Mouse (Mus musculus) lung, embryonic 14.5 days (tissue): ENCODE data around the gene Rab30. TPM values are rescaled to one million over a fixed set of nuclear protein-coding genes. Genes with fewer than 3 reads are reported as not detected.
A peak's percentile ranks its signal among the peaks of the same experiment; 100 is the strongest.

Source experiments
- ATAC-seq: fragments of 200-750 bp; cut with Nextera tagmentation; 2 replicates; pipeline ENCODE4 v1.8.0; 2017; ENCODE audit warnings: mild to moderate bottlenecking, moderate TSS enrichment, moderate library complexity; ENCODE audit not compliant: insufficient read depth
- DNase-seq: peaks from one replicate; pipeline ENCODE4 v3.0.0-alpha.2; 2015
- H3K27ac ChIP-seq: fragments of 300-500 bp; sonication (generic); 2 replicates; pipeline ENCODE4 v1.5.1; 2014; ENCODE audit warnings: low read depth, mild to moderate bottlenecking, moderate library complexity
- H3K27me3 ChIP-seq: fragments of 300-500 bp; sonication (generic); 2 replicates; pipeline ENCODE4 v1.6.1; 2014; ENCODE audit warnings: low read length, control low read depth; ENCODE audit not compliant: insufficient read depth
- H3K36me3 ChIP-seq: fragments of 300-500 bp; sonication (generic); 2 replicates; pipeline ENCODE4 v1.6.1; 2014; ENCODE audit warnings: control low read depth; ENCODE audit not compliant: insufficient read depth
- H3K4me1 ChIP-seq: fragments of 300-500 bp; sonication (generic); 2 replicates; pipeline ENCODE4 v1.6.1; 2014; ENCODE audit warnings: antibody characterized with exemption, control low read depth; ENCODE audit not compliant: insufficient read depth
- H3K4me2 ChIP-seq: fragments of 300-500 bp; sonication (generic); 2 replicates; pipeline ENCODE4 v1.6.1; 2014; ENCODE audit warnings: mild to moderate bottlenecking
- H3K4me3 ChIP-seq: fragments of 300-500 bp; sonication (generic); 2 replicates; pipeline ENCODE4 v1.5.1; 2014; ENCODE audit warnings: low read depth, low read length
- H3K9ac ChIP-seq: fragments of 300-500 bp; sonication (generic); 2 replicates; pipeline ENCODE4 v1.6.1; 2014
- H3K9me3 ChIP-seq: fragments of 300-500 bp; sonication (generic); 2 replicates; pipeline ENCODE4 v1.6.1; 2016; ENCODE audit warnings: low read depth, low read length, control low read depth
- CTCF ChIP-seq: IDR thresholded peaks from 2 replicates; pipeline ENCODE4 v1.5.1; 2016; ENCODE audit warnings: antibody characterized with exemption, low read depth
- WGBS: fragments of 180-500 bp; shearing (Covaris S2); extraction: QIAGEN DNeasy Blood & Tissue Kit; methylation state at CpG from one replicate; pipeline ENCODE4 v1.1.7; 2014; 5-methylcytosine and 5-hydroxymethylcytosine counted together
- polyA plus RNA-seq: library from polyadenylated mRNA; unstranded; fragments of >200 nt; fragmentation: Nextera tagmentation; extraction: Ambion mirVana; gene quantifications from 2 replicates; pipeline ENCODE4 v1.2.1, GENCODE M21; 2014

Gene Rab30
- polyA plus RNA-seq, 1 experiment from 2014 or later = 5.6 TPM

GRCm38 (mm10) chr7:92776647-92777046 lies 35.2 kb downstream of the Rab30 start:
- no peaks in the 10 kb centered on the region for H3K36me3 ChIP-seq
- DNase-seq (no peak), ATAC-seq (peak; percentile 39)
- H3K9me3 ChIP-seq = no peaks in the 10 kb centered on the region
- no peaks in the 10 kb centered on the region for H3K27me3 ChIP-seq
- no peak overlapping the region for H3K4me3 ChIP-seq
- H3K27ac ChIP-seq = peak overlapping the region; percentile 79; the same call in 1 of the 2 replicates
- peak overlapping the region; percentile 54; the same call in 1 of the 2 replicates for H3K4me2 ChIP-seq
- H3K4me1 ChIP-seq = no peaks in the 10 kb centered on the region
- no peak overlapping the region for H3K9ac ChIP-seq
- no peak for TF ChIP-seq CTCF
- 50% methylated on average over 4 of the region's 4 CpGs for WGBS

- H3K9me3 ChIP-seq = no peaks in the 10 kb centered on the region
- DNase-seq = peak; percentile 75
- ATAC-seq = peak; percentile 75
- peak overlapping the region; percentile 18 for H3K4me3 ChIP-seq
- H3K27me3 ChIP-seq = no peaks in the 10 kb centered on the region
- WGBS = 21% methylated on average over 17 of the region's 17 CpGs
- peak overlapping the region; percentile 54 for H3K4me2 ChIP-seq
- no peaks in the 10 kb centered on the region for H3K36me3 ChIP-seq
- peak overlapping the region; percentile 38; the same call in 1 of the 2 replicates for H3K9ac ChIP-seq
- H3K4me1 ChIP-seq = no peaks in the 10 kb centered on the region
- peak overlapping the region; percentile 79; the same call in 1 of the 2 replicates for H3K27ac ChIP-seq
- TF ChIP-seq CTCF = no peak
These were observed 35.9 kb downstream of the Rab30 start for GRCm38 (mm10) chr7:92777108-92777973.

- Histone ChIP-seq H3K36me3 (no peaks in the 10 kb centered on the region), H3K4me3 (no peak overlapping the region), H3K4me2 (no peak overlapping the region), H3K9ac (no peak overlapping the region), H3K27me3 (no peaks in the 10 kb centered on the region), H3K9me3 (no peaks in the 10 kb centered on the region), H3K27ac (no peak overlapping the region), H3K4me1 (no peaks in the 10 kb centered on the region)
- ATAC-seq (no peak), DNase-seq (no peak)
- TF ChIP-seq CTCF = no peak
- 47% methylated on average over 2 of the region's 2 CpGs for WGBS
These were observed 37.7 kb downstream of the Rab30 start for GRCm38 (mm10) chr7:92779058-92779457.

- no peak for DNase-seq
- H3K9ac ChIP-seq = no peak overlapping the region
- 78% methylated on average over 1 of the region's 1 CpGs for WGBS
- no peak for ATAC-seq
- no peaks in the 10 kb centered on the region for H3K36me3 ChIP-seq
- no peak overlapping the region for H3K4me3 ChIP-seq
- no peak overlapping the region for H3K4me2 ChIP-seq
- H3K4me1 ChIP-seq = no peaks in the 10 kb centered on the region
- no peaks in the 10 kb centered on the region for H3K27me3 ChIP-seq
- no peaks in the 10 kb centered on the region for H3K9me3 ChIP-seq
- no peak for TF ChIP-seq CTCF
- no peak overlapping the region for H3K27ac ChIP-seq
These were observed 40.0 kb downstream of the Rab30 start for GRCm38 (mm10) chr7:92781361-92781760.

- H3K4me2 ChIP-seq = no peak overlapping the region
- no peak overlapping the region for H3K27ac ChIP-seq
- H3K27me3 ChIP-seq = no peaks in the 10 kb centered on the region
- DNase-seq (no peak), ATAC-seq (no peak)
- H3K36me3 ChIP-seq = no peaks in the 10 kb centered on the region
- no peaks in the 10 kb centered on the region for H3K9me3 ChIP-seq
- no peaks in the 10 kb centered on the region for H3K4me1 ChIP-seq
- no peak overlapping the region for H3K4me3 ChIP-seq
- no peak overlapping the region for H3K9ac ChIP-seq
- 74% methylated on average over 3 of the region's 3 CpGs for WGBS
- no peak for TF ChIP-seq CTCF
These were observed 40.5 kb downstream of the Rab30 start for GRCm38 (mm10) chr7:92781948-92782347.

GRCm38 (mm10) chr7:92782511-92782910 lies 41.1 kb downstream of the Rab30 start:
- no peaks in the 10 kb centered on the region for H3K9me3 ChIP-seq
- DNase-seq = no peak
- H3K27ac ChIP-seq = no peak overlapping the region
- no peak overlapping the region for H3K9ac ChIP-seq
- no peak overlapping the region for H3K4me3 ChIP-seq
- WGBS = 71% methylated on average over 9 of the region's 9 CpGs
- no peak overlapping the region for H3K4me2 ChIP-seq
- no peaks in the 10 kb centered on the region for H3K27me3 ChIP-seq
- ATAC-seq = no peak
- no peaks in the 10 kb centered on the region for H3K36me3 ChIP-seq
- TF ChIP-seq CTCF = no peak
- H3K4me1 ChIP-seq = no peaks in the 10 kb centered on the region

GRCm38 (mm10) chr7:92783166-92783806 lies 41.9 kb downstream of the Rab30 start:
- Histone ChIP-seq H3K27me3 (no peaks in the 10 kb centered on the region), H3K9ac (no peak overlapping the region), H3K9me3 (no peaks in the 10 kb centered on the region), H3K4me1 (no peaks in the 10 kb centered on the region), H3K4me2 (no peak overlapping the region), H3K27ac (no peak overlapping the region), H3K4me3 (no peak overlapping the region), H3K36me3 (no peaks in the 10 kb centered on the region)
- DNase-seq = no peak
- WGBS = 55% methylated on average over 12 of the region's 12 CpGs
- no peak for TF ChIP-seq CTCF
- no peak for ATAC-seq
